Mouse (Mus musculus) C2C12 (cell line): ENCODE data around the gene Slu7. TPM values are rescaled to one million over a fixed set of nuclear protein-coding genes. Genes with fewer than 3 reads are reported as not detected.

Experiments
- H3K27me3 ChIP-seq: one replicate; pipeline ENCODE4 v1.6.1; 2011; ENCODE audit not compliant: control insufficient read depth, insufficient read depth, insufficient read length
- H3K36me3 ChIP-seq: one replicate; pipeline ENCODE4 v1.6.1; 2011; ENCODE audit not compliant: control insufficient read depth, insufficient read depth
- H3K4me3 ChIP-seq: one replicate; pipeline ENCODE4 v1.5.1; 2011; ENCODE audit warnings: mild to moderate bottlenecking, control low read depth; ENCODE audit not compliant: poor library complexity, insufficient read depth, severe bottlenecking
- H3K79me2 ChIP-seq: one replicate; pipeline ENCODE4 v1.6.1; 2011; ENCODE audit not compliant: control insufficient read depth, insufficient read depth
- H3K79me3 ChIP-seq: one replicate; pipeline ENCODE4 v1.6.1; 2011; ENCODE audit warnings: low read depth, control low read depth
- H3ac ChIP-seq: one replicate; pipeline ENCODE3; 2011; ENCODE audit warnings: low read depth; ENCODE audit not compliant: control insufficient read depth, insufficient read length
- CEBPB ChIP-seq: IDR thresholded peaks from one replicate; pipeline ENCODE4 v1.6.1; 2011; ENCODE audit warnings: low read depth, mild to moderate bottlenecking, control low read depth, moderate library complexity
- CTCF ChIP-seq: IDR thresholded peaks from one replicate; pipeline ENCODE4 v1.5.1; 2011; ENCODE audit not compliant: control insufficient read depth, insufficient read depth, insufficient read length
- FOSL1 ChIP-seq: IDR thresholded peaks from one replicate; pipeline ENCODE4 v1.8.0; 2011; ENCODE audit warnings: mild to moderate bottlenecking, low read length; ENCODE audit not compliant: poor library complexity, insufficient read depth, severe bottlenecking
- MAX ChIP-seq: IDR thresholded peaks from one replicate; pipeline ENCODE4 v1.6.1; 2011; ENCODE audit warnings: mild to moderate bottlenecking, control low read depth
- MYOD1 ChIP-seq: IDR thresholded peaks from one replicate; pipeline ENCODE4 v1.6.1; 2011; ENCODE audit warnings: low read depth; ENCODE audit not compliant: control insufficient read depth, insufficient read length
- MYOG ChIP-seq: IDR thresholded peaks from one replicate; pipeline ENCODE4 v1.6.1; 2011; ENCODE audit not compliant: control insufficient read depth, insufficient read length; ENCODE audit errors: extremely low read depth
- USF1 ChIP-seq: IDR thresholded peaks from one replicate; pipeline ENCODE4 v1.6.1; 2011; ENCODE audit warnings: low read depth, mild to moderate bottlenecking, control low read depth, moderate library complexity
- polyA plus RNA-seq: library from polyadenylated mRNA; unstranded; fragments of >200 nt; fragmentation: generic; extraction: Trizol; gene quantifications from one replicate; pipeline ENCODE4 v1.2.1, GENCODE M21; 2012; ENCODE audit warnings: missing spikeins

Gene Slu7
- polyA plus RNA-seq, 1 experiment = 11.0 TPM

GRCm38 (mm10) chr11:43426414-43426884 is 7.1 kb upstream of the Slu7 start:
- no peak for TF ChIP-seq MYOG
- TF ChIP-seq MAX = no peak
- no peak for TF ChIP-seq FOSL1
- TF ChIP-seq MYOD1 = no peak
- TF ChIP-seq CTCF = no peak
- TF ChIP-seq USF1 = no peak
- TF ChIP-seq CEBPB = no peak
- H3K4me3 ChIP-seq = peak overlapping the region; percentile 52
- H3K79me3 ChIP-seq = peaks cover 14% of the 10 kb centered on the region
- H3K27me3 ChIP-seq = no peaks in the 10 kb centered on the region
- H3K79me2 ChIP-seq = peaks cover 32% of the 10 kb centered on the region
- H3ac ChIP-seq = no peak overlapping the region
- H3K36me3 ChIP-seq = peaks cover 24% of the 10 kb centered on the region

DNA sequence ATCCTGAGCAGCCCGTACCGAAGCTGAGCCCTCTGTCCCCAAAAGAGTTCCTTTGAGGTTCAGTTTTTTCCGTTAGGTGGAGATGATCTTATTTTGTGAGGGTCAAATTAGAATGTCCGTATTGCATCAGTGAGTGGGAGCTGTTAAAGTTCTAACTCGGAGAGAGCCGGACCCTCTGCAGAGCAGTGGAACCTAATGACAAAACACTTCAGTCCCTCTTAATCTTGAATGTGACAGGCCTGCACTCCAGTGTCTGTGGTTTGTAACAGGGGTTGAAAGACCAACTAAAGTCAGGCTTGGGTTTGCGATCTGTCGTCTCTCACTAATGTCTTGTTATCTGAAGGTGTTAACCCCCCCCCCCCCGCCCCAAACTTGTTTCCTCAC is 472 bp downstream of the Slu7 start:
- H3ac ChIP-seq = peak overlapping the region; percentile 87

DNA sequence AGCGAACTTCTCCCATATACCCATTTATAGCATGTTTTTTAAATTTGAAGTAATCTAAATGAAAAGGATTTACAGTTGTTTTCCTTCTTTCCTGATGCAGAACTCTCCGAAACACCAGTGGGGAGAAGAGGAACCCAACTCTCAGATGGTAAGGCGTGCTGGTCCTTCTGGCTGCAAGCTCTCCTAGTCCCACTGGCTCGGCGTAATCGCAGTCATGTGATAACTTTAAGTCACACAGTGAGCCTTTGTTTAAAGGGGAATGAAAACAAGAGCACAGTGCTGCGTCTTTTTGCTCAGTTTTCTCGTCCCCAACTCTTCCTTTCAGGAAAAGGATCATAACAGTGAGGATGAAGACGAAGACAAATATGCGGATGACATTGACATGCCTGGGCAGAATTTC is 7.6 kb downstream of the Slu7 start:
- H3K36me3 ChIP-seq = peaks cover 91% of the 10 kb centered on the region
- H3K79me2 ChIP-seq = peaks cover 5% of the 10 kb centered on the region
- H3ac ChIP-seq = no peak overlapping the region
- TF ChIP-seq MYOG = no peak
- peaks cover 2% of the 10 kb centered on the region for H3K79me3 ChIP-seq
- H3K27me3 ChIP-seq = no peaks in the 10 kb centered on the region
- H3K4me3 ChIP-seq = no peak overlapping the region

More for the DNA sequence above, 472 bp downstream of the Slu7 start:
- peaks cover 31% of the 10 kb centered on the region for H3K79me2 ChIP-seq
- no peaks in the 10 kb centered on the region for H3K27me3 ChIP-seq
- H3K36me3 ChIP-seq = peaks cover 21% of the 10 kb centered on the region
- peaks cover 23% of the 10 kb centered on the region for H3K79me3 ChIP-seq
- H3K4me3 ChIP-seq = peak overlapping the region; percentile 79
- TF ChIP-seq CEBPB (no peak), MYOD1 (no peak), MAX (no peak), FOSL1 (no peak), CTCF (no peak), MYOG (no peak), USF1 (no peak)

GRCm38 (mm10) chr11:43443183-43443582 is 9.6 kb downstream of the Slu7 start:
- no peaks in the 10 kb centered on the region for H3K79me3 ChIP-seq
- no peaks in the 10 kb centered on the region for H3K27me3 ChIP-seq
- H3ac ChIP-seq = no peak overlapping the region
- no peak overlapping the region for H3K4me3 ChIP-seq
- TF ChIP-seq FOSL1 (no peak), CEBPB (no peak), MAX (no peak), USF1 (no peak), MYOG (no peak), CTCF (no peak), MYOD1 (no peak)
- H3K79me2 ChIP-seq = no peaks in the 10 kb centered on the region
- peaks cover 95% of the 10 kb centered on the region for H3K36me3 ChIP-seq

GRCm38 (mm10) chr11:43449916-43450315 is 16.4 kb downstream of the Slu7 start:
- Histone ChIP-seq H3ac (no peak overlapping the region), H3K79me3 (no peaks in the 10 kb centered on the region), H3K79me2 (no peaks in the 10 kb centered on the region), H3K4me3 (no peak overlapping the region), H3K36me3 (peaks cover 27% of the 10 kb centered on the region), H3K27me3 (peaks cover 4% of the 10 kb centered on the region)
- TF ChIP-seq MYOG = no peak
- TF ChIP-seq MAX = no peak
- TF ChIP-seq MYOD1 = no peak
- no peak for TF ChIP-seq FOSL1
- no peak for TF ChIP-seq CTCF
- TF ChIP-seq CEBPB = no peak
- TF ChIP-seq USF1 = no peak

DNA sequence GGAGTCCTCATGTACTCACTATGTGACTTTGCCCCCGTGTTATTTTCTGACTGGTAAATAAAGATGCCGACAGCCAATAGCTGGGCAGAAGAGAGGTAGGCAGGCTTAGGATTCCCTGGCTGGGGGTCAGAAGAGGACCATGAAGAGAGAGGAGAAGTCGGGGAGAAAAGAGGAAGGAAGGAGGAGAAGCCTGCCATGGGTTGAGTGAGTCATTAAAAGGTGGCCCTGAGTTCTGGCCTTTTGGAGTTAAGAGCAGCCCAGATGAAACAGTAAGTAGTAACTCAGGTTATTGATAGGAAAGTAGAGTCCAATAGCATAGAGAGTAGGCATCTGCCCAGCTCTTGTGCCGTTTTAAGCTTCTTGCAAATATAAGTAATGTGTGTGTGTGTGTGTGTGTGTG is 17.8 kb downstream of the Slu7 start:
- Histone ChIP-seq H3K4me3 (no peak overlapping the region), H3K27me3 (peaks cover 4% of the 10 kb centered on the region), H3K79me2 (no peaks in the 10 kb centered on the region), H3K79me3 (no peaks in the 10 kb centered on the region), H3ac (no peak overlapping the region), H3K36me3 (peaks cover 14% of the 10 kb centered on the region)
- TF ChIP-seq CEBPB (no peak), CTCF (no peak), MYOD1 (no peak), MAX (no peak), FOSL1 (no peak), MYOG (no peak), USF1 (no peak)
